Comparison of ENCODE assay signal across 9 mouse cellular contexts in genomic region chr7:25625594-25626250, GRCm38 (mm10). TPM values are rescaled to one million over a fixed set of nuclear protein-coding genes. Genes with fewer than 3 reads are reported as not detected.
A peak's percentile ranks its signal among the peaks of the same experiment; 100 is the strongest.
DNase-seq lines count a peak whose midpoint lies in the region; ATAC-seq and TF ChIP-seq lines count a peak whose summit lies in the region.
"Had no signal": no experiment of that assay in that cellular context is flagged by ENCODE, and none has a peak within 500 bp of the region (broad histone marks: within the 10 kb centered on the region; RNA-seq: fewer than 3 reads in every experiment).

No protein-coding gene starts in this region.

- TF ChIP-seq CTCF in E14TG2a.4 (conservative IDR thresholded peaks at IDR 0.05; ENCODE audit: low read length), result peak; percentile 90
- peak; percentile 56 for TF ChIP-seq CTCF in lung, embryonic 14.5 days (IDR thresholded peaks at IDR 0.05; ENCODE audit: low read depth)

- H3K4me3 ChIP-seq in E14TG2a.4 (replicated peaks; ENCODE audit: low read length), result no peak overlapping the region
- no peak overlapping the region for H3K4me3 ChIP-seq in lung, embryonic 14.5 days (ENCODE audit: low read depth, low read length)

- peak; percentile 94 for DNase-seq in heart, adult 11 months
- DNase-seq in heart, adult 8-10 months (ENCODE audit: low spot score), result no peak
- DNase-seq in lung, embryonic 14.5 days, result peak; percentile 48
- no peak for DNase-seq in right cerebral cortex, postnatal 25 days
- no peak for DNase-seq in frontal cortex, postnatal 25 days (ENCODE audit: low spot score in 2 of 2)

- H3K36me3 ChIP-seq in E14TG2a.4 (ENCODE audit: insufficient read depth, low read length), result peaks cover 76% of the 10 kb centered on the region
- peaks cover 47% of the 10 kb centered on the region for H3K36me3 ChIP-seq in lung, embryonic 14.5 days (ENCODE audit: insufficient read depth)

- peaks cover 3% of the 10 kb centered on the region; the same call in 1 of the 2 replicates for H3K27me3 ChIP-seq in E14TG2a.4 (ENCODE audit: insufficient read depth, low read length)
- H3K27me3 ChIP-seq in lung, embryonic 14.5 days (ENCODE audit: insufficient read depth, low read length), result no peaks in the 10 kb centered on the region

- H3K9me3 ChIP-seq in E14TG2a.4 (ENCODE audit: low read length), result no peaks in the 10 kb centered on the region
- H3K9me3 ChIP-seq in lung, embryonic 14.5 days (ENCODE audit: low read depth, low read length), result no peaks in the 10 kb centered on the region

- H3K9ac ChIP-seq in lung, embryonic 14.5 days, result no peak overlapping the region

- 0 out of 2 replicates have a peak, but pooled peaks have one; percentile 22 for ATAC-seq in common myeloid progenitor, adult 5-6 weeks (replicated peaks; ENCODE audit: low read depth, poor library complexity, severe bottlenecking)
- ATAC-seq in lung, embryonic 14.5 days (ENCODE audit: insufficient read depth), result no peak
- ATAC-seq in inflammation-experienced regulatory T-cells, adult 6 months, result no peak

- H3K4me2 ChIP-seq in lung, embryonic 14.5 days, result no peak overlapping the region

- H3K4me1 ChIP-seq in E14TG2a.4 (replicated peaks; ENCODE audit: low read depth, low read length), result peaks cover 61% of the 10 kb centered on the region
- peaks cover 12% of the 10 kb centered on the region; the same call in 1 of the 2 replicates for H3K4me1 ChIP-seq in lung, embryonic 14.5 days (ENCODE audit: insufficient read depth)

- H3K27ac ChIP-seq in lung, embryonic 14.5 days (ENCODE audit: low read depth), result no peak overlapping the region

- 76% methylated on average over 10 of the region's 10 CpGs for WGBS in lung, embryonic 14.5 days

RNA-seq across cellular contexts. Expression of gene B3gnt8, which starts 0.7 kb away (rescaled TPM):
- 1 to 10 TPM; 1.9 to 2.5 (median 2.4) TPM for total RNA-seq in heart, adult 8-10 months (2022)
- 3.4 and 4.2 TPM in 2 replicates for total RNA-seq in common myeloid progenitor, adult 5-6 weeks (2017)
- 3.5 and 4.0 TPM in 2 replicates for polyA plus RNA-seq in lung, embryonic 14.5 days (2014; fragmentation: Nextera tagmentation; extraction: Ambion mirVana)
- under 1 TPM in 2 of 3 experiments, not detected in 1; 0.40 to 0.45 TPM for polyA plus RNA-seq in inflammation-experienced regulatory T-cells, adult 6 months (2017; shearing (Covaris generic))

RNA-seq across cellular contexts. Expression of gene Dmac2, which starts 6.5 kb away (rescaled TPM):
- total RNA-seq in heart, adult 8-10 months (2022), result 10 to 100 TPM; 57.8 to 63.3 (median 59.6) TPM
- total RNA-seq in common myeloid progenitor, adult 5-6 weeks (2017), result 37.2 and 42.5 TPM in 2 replicates
- polyA plus RNA-seq in lung, embryonic 14.5 days (2014; fragmentation: Nextera tagmentation; extraction: Ambion mirVana), result 27.8 and 33.5 TPM in 2 replicates
- polyA plus RNA-seq in inflammation-experienced regulatory T-cells, adult 6 months (2017; shearing (Covaris generic)), result 10 to 100 TPM; 27.1 to 55.4 (median 47.5) TPM

RNA-seq across cellular contexts. Expression of gene Erich4, which starts 10.0 kb away (rescaled TPM):
- under 1 TPM in 1 of 4 experiments, not detected in 3; 0.32 TPM for total RNA-seq in heart, adult 8-10 months (2022)
- total RNA-seq in common myeloid progenitor, adult 5-6 weeks (2017), result not detected in 2 replicates
- polyA plus RNA-seq in lung, embryonic 14.5 days (2014; fragmentation: Nextera tagmentation; extraction: Ambion mirVana), result not detected in 2 replicates
- not detected for polyA plus RNA-seq in inflammation-experienced regulatory T-cells, adult 6 months (2017; shearing (Covaris generic))
- total RNA-seq: adrenal gland, postnatal 36 days had no signal

RNA-seq across cellular contexts. Expression of gene Bckdha, which starts 33.1 kb away (rescaled TPM):
- 100 to 1,000 TPM; 302 to 362 (median 329) TPM for total RNA-seq in heart, adult 8-10 months (2022)
- 41.1 and 43.8 TPM in 2 replicates for total RNA-seq in common myeloid progenitor, adult 5-6 weeks (2017)
- polyA plus RNA-seq in lung, embryonic 14.5 days (2014; fragmentation: Nextera tagmentation; extraction: Ambion mirVana), result 40.2 and 42.1 TPM in 2 replicates
- 10 to 100 TPM; 10.5 to 16.7 (median 15.5) TPM for polyA plus RNA-seq in inflammation-experienced regulatory T-cells, adult 6 months (2017; shearing (Covaris generic))

RNA-seq across cellular contexts. Expression of gene Exosc5, which starts 33.2 kb away (rescaled TPM):
- total RNA-seq in heart, adult 8-10 months (2022), result 10 to 100 TPM; 17.5 to 20.4 (median 19.3) TPM
- total RNA-seq in common myeloid progenitor, adult 5-6 weeks (2017), result 55.1 and 57.4 TPM in 2 replicates
- polyA plus RNA-seq in lung, embryonic 14.5 days (2014; fragmentation: Nextera tagmentation; extraction: Ambion mirVana), result 72.3 and 79.7 TPM in 2 replicates
- polyA plus RNA-seq in inflammation-experienced regulatory T-cells, adult 6 months (2017; shearing (Covaris generic)), result 100 to 1,000 TPM in 2 of 3 experiments, 10 to 100 TPM in 1; 65.5 to 124 (median 103) TPM

Comparison
In these comparisons a context has a peak if more than half of its experiments do, and no peak if none do; other contexts are left out.
1. DNase-seq: peak in heart, adult 11 months (single experiment) and lung, embryonic 14.5 days (single experiment); none in heart, adult 8-10 months (single experiment), right cerebral cortex, postnatal 25 days (single experiment) and frontal cortex, postnatal 25 days (0 of 2).